Mouse (Mus musculus) cerebellum, adult 8-10 months (tissue): ENCODE results near the gene Olfr811.

ENCODE experiments used
- DNase-seq: peaks from one replicate; pipeline ENCODE4 v3.0.0; 2022

Olfr811 gene

GRCm38 (mm10) chr10:129804296-129804695 lies at the start of gene Olfr811:
Olfr811 (minus strand) TSS chr10:129804396.
- DNase-seq, result no peak

GRCm38 (mm10) chr10:129847343-129847742 lies 43.1 kb upstream of the Olfr811 start:
- no peak for DNase-seq

DNA sequence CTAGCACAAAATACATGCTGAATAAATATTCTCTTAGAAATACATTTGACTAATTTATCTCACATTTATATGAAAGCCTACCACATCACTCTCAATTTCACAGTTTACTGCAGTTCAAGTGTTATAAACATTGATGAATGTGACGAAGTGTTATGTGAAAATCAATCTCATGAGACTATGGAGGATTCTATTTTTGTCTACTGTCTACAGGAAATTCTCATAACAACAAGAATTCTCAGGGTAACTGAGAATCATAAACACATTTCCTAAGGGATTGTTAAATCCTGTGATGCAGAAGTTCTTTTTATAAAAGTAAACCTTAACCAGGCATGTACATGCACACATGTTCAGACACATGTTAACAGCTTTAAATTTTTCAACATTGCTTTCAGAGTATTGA lies 41.8 kb upstream of the Olfr811 start, which contains the start of gene Olfr812:
Gene Olfr812 (minus strand): TSS at position 101 of the 400 bp plus-strand sequence.
- no peak for DNase-seq

DNA sequence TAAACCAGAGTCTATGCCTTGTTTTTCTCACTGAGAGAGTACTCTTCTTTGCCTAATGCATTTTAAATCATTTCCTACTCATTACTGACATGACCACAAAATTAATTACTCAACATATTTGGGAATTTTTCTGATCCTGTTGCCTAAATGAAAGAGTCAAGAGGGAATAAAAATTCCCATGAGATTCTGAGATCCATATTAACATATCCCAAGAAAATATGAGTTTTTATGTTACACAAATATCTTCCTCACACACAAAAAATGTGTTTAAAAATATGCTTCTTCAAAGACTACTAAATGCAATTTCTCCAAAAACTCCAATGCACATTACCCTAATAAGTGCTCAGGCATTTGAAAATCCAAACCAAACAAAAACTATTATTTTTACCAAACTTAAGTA lies 9.4 kb downstream of the Olfr811 start, which contains the start of gene Olfr810:
Gene Olfr810 (minus strand): TSS at position 101 of the 400 bp plus-strand sequence.
- DNase-seq, result no peak

GRCm38 (mm10) chr10:129778123-129778522 lies 26.1 kb downstream of the Olfr811 start:
- DNase-seq, result no peak

DNA sequence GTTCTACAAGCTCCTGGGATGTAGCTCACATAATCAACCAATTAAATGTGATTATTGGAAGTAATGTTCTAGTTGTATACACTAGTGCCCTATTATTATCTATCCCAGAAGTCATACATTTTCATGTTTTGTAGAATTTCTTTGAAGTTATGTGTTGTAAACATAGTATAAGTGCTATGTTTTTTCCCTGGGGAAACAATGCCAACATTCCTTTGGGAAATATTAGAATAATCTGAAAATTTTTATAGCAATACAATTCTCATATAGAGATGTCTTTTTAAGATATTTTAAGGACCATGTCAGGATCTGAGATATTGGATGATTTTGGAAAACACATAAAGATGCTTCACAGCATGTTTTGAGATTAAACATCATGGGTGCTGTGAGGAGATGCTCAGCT lies 29.9 kb downstream of the Olfr811 start, which contains the start of gene Olfr809:
Gene Olfr809 (plus strand): TSS at position 301 of the 400 bp plus-strand sequence.
- DNase-seq, result no peak

GRCm38 (mm10) chr10:129765182-129765581 lies 39.0 kb downstream of the Olfr811 start, which contains the start of gene Olfr808:
Olfr808 (plus strand) TSS chr10:129765482.
- no peak for DNase-seq

- no peak for DNase-seq
Measured at GRCm38 (mm10) chr10:129757693-129758092, 46.5 kb downstream of the Olfr811 start, which contains the start of gene Olfr807. Olfr807 (minus strand) TSS chr10:129757793.
